Mouse (Mus musculus): ENCODE measurements around the gene Fhdc1. TPM values are rescaled to one million over a fixed set of nuclear protein-coding genes. Genes with fewer than 3 reads are reported as not detected.

Gene Fhdc1
- total RNA-seq, 4 experiments from 2014 or later, result 0.23 to 1.2 (median 0.40) TPM

DNA sequence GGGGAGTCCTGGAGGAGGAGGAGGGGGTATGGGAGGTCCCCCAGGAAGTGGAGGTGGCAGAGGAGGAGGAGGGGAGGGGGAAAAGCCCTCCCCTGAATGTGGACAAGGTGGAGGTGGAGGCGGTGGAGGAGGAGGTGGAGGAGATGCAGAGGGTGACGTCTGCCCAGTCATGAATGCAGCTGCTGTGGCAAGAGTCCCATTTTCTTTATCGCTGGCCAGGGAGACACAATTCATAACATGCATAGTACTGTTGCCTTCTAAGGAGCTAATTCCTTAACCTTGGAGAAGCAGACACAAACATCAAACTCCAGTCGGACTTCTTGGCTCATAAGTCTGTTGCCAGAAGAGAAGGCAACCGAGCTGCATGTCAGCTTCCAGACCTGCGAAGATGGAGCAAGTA lies 5.8 kb downstream of the Fhdc1 start:
- no peak for DNase-seq (ENCODE audit: low spot score)

DNA sequence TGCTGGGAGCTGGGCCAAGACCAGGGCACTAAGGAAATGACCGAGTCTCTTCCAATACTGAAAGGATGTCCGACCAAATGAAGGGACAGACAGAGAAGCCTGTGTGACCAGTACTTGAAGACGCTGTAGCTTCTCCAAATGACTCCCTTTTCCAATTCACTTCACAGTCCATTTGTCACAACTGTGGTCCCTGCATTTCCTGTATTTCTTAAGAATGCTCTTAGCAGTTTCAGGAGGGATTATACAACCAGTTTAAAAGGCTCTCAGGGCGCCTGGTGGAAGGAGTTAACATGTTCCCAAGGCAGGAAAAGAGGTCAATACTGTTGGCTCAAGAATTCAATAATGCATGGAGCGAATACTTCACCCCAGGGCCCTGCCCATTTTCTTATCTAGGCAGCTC lies 7.3 kb downstream of the Fhdc1 start:
- DNase-seq (ENCODE audit: low spot score), result no peak

DNA sequence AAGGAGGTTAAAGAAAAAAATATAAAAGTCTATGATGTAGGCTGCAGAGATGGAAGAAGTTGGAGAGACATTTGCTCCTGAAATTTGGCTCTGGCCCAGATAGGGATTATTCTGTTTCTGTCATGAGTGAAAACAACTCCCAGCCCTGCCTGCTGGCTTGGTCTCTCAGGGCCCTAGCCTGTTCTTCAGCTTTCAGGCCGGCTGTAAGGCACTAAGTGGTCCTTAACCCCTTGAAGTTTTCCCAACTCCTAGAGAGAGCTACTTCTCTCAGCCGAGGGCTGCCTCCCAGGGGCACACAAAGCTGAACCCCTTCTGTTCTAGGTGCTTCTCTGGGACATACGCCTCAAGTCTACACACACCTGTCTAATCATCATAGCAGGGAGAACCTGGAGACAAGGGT lies 7.7 kb downstream of the Fhdc1 start:
- no peak for DNase-seq (ENCODE audit: low spot score)

DNA sequence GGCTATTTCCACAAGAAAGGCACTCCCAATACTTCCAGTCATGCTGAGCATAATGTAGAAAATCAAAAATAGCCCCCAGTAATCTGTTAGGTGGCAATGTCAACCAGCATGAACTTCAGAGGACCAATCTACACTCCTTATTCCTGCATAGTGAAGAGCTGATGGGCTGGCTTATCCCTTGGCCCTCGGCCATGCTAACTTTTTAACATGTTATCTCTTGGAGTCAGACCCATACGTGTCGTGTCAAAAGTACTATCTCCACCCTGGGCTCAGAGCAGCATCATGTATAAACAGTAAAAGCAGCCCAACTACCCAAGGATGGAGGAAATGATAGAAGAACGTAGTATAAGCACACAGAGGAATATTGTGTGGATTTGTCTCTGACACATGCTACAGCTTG lies 9.1 kb downstream of the Fhdc1 start:
- DNase-seq (ENCODE audit: low spot score), result no peak

DNA sequence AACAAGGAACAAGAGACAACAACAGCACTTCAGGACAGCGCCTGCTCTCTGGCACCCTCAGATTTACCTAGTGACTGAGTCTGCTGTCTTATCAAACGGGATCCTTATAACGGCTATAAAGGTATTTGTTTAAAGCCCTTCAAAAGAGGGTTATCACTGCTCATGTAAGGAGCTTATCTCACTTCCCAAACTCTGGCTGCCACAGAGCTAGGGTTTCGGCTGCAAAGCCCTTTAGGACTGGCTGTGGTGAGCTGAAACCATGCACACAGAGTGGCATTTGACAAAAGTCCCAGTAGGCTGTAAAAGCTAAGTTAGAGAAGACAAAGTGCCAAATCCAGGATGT lies 12.1 kb downstream of the Fhdc1 start:
- no peak for DNase-seq (ENCODE audit: low spot score)

DNA sequence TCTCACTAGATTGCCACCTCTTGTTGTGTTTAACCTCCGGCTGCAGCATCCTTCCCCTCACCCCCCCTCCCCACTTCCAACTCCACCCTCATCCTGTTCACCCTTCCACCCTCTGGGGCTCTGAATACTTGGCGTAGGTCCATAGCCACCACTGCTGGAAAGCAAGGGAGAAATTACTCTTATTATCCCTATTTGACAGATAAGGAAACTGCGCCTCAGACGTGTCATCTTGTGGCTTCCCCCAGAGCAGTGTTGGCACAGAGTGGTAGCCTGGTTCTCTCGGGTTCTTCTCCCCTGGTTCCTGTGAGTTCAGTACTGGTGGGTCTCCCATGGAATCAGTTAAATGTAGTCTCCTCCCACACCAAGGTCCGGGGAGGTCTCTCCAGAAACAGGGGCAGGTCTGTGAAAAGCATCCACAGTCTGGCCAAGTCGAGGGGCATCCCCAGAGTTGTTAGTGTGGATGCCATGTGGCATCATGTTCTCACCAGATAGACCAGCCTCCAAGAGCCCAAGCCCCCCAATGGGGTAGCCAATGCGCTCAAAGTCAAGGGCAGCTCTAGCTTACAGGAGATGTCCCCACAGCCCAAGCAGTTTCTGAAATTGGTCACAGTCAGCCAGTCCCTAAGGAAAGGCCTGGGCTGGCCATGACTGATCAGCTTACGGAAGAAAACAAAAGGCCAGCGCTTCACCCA lies 12.7 kb downstream of the Fhdc1 start:
- no peak for DNase-seq (ENCODE audit: low spot score)

DNA sequence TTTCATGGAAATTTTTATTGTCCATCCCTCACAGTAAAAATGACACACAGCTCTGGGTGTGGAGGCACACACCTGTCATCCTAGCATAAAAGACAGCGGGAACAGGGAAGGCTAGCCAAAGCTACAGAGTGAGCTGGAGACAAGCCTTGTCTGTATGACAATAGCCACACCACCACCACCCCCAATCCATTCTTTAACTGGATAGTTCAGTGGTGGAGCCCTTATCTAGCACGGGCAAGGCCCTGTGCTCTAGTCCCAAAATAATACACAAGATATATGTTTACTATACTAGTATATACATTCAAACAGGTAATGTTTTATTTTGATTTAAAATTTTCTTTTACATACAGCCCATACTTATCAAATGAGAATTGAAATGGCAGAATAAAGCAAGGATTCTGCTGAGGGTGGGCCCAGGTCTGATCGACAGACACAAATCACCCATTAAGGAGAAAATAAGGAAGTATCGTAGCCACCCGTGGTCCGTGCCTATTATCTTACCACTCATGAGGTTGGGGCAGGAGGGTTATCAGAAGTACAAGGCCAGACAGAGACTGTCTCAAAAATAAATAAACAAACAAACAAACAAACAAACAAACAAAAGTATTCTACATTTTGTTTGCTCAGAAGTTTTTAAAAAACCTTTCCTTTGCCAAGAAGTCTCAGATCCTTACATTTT lies 14.3 kb downstream of the Fhdc1 start:
- DNase-seq (ENCODE audit: low spot score), result no peak

DNA sequence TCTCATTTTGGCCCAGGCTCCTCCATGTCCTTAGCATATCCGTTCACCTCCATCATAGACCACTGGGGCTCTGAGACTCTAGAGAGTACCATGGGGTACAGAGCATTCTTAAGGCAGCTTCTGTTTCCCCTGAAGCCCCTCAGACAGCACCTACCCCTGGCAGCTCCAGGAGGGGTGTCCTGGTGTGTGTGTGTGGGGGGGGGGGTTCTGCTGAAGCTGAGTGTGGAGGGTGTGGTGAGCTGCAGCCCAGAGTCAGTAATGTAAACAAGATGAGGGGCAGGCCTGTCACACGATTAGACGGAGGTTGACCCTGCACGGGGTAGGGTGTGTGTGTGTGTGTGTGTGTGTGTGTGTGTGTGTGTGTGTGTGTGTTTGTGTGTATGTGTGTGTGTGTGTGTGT lies 18.5 kb downstream of the Fhdc1 start:
- DNase-seq (ENCODE audit: low spot score), result no peak

DNA sequence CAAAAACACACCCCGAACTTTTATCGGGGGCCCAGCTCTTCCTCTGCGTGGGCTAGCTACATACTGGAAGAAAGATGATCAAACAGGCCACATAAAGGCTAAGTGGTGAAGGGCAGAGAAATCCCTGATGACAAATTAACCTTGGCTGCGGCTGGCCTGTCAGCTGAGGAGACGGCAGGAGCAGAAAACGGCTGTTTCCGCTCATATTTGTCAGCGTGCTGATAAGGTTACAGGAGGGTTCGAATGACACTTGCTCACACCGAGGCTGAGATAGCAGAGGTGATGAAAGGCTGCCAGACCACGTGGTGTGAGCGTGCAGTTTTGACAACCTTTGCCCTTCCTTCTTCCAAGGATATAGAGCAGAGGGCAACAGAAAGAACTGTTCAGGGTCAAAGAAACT lies 19.3 kb downstream of the Fhdc1 start:
- no peak for DNase-seq (ENCODE audit: low spot score)

DNA sequence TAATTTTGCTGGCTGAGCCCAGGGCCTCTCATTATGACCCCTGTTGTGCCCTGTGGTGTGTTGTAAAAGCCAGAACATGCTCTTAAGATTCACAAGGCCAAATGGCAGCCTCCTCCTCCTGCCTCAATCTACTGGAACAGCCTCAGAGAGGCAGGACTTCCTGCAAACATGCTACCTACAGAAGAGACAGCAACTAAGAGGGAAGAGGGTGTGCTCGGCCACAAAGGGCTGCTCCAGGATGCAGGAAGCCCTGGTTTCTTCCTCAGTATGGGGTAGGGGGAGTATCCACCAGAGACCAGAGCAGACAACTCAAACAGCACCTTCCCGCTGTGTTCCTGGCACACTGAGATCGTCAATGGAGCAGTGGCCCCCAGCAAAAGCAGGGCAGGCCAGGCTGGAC lies 19.7 kb downstream of the Fhdc1 start:
- DNase-seq (ENCODE audit: low spot score), result no peak

DNA sequence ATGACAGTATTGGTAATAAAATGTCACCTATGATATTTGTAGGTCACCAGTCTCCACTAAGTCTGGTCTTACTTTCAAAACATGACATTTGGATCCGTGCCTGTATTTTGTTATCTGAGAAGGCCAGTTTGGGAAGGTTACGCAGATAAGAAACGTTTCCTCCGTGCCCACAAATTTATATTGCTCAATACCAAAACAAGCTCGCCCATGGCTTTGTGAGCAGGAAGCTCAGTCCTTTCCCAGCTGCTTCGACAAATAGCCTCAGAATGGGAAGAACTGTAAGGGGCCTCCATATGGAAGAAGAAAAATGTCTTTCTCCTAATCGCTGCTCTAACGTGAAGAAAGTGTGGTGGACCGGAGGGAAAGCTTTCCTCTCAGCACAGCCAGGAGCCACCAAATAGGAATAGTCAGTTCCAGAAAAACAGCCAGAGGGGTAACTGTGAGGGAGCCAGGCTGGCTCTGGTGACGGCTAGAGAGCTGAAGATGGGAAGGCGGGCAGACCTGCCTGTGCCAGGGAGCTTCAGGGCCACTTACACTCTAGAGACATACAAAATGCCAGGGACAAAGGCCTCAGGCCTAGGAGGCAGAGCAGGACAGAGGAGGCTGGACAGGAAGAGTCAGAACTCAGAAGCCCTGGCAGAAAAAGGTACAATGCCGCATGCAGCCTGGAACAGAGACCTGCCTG lies 24.4 kb downstream of the Fhdc1 start:
- no peak for DNase-seq (ENCODE audit: low spot score)

DNA sequence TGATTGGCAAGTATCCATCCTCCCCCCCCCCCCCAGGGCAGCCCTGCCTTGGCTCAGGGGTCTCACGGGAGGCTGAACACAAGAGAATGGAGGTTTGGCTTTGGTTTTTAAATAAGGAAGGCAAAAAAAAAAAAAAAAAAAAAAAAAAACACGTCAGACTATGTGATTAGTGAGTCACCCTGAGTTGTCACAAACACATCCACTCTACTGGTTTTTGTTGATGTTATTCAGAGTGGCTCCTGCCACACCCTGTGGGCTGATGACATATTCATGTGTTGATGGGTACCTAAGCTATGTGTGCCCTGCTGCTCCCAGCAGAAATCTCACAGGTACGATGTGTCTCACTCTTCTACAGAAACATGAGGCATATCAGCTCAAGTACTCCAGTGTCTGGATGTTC lies 29.6 kb downstream of the Fhdc1 start:
- DNase-seq (ENCODE audit: low spot score), result no peak

DNA sequence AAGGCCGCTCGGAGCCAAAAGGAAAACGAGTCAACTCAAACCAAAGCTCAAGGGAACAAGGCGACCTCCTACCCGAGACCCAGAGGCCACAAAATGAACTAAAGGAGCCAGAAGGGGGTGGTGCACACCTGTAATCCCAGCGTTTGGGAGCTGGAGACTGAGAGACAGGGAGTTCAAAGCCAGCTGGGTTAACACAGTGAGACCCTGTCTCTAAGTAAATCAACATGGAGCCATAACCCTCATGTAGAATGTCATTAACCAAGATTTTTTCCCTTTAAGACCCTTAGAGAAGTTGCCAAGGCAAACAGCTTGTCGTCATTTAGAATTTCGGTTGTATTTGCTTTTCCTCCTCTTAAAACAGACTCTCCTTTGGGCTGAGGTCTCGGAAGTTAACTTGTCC lies 31.2 kb downstream of the Fhdc1 start:
- no peak for DNase-seq (ENCODE audit: low spot score)

DNA sequence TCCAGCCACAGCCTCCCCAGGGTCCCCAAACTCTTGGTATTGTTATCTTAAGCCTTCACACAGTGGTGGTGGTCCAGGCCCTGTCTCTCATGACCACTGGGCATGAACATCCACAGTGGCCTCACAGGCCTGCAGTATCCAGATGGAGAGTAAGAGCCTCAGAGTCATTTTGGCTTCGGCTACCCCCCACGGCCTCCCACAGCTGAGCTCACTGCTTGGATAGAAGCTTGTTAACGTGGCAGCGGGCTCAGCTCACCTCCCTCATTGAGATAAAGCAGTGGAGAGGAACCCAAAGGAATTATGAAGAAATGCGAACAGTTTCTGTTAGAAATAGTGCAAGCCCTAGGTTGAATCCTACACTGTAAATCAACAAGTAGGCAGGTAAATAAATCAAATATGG lies 32.4 kb downstream of the Fhdc1 start:
- DNase-seq (ENCODE audit: low spot score), result no peak

DNA sequence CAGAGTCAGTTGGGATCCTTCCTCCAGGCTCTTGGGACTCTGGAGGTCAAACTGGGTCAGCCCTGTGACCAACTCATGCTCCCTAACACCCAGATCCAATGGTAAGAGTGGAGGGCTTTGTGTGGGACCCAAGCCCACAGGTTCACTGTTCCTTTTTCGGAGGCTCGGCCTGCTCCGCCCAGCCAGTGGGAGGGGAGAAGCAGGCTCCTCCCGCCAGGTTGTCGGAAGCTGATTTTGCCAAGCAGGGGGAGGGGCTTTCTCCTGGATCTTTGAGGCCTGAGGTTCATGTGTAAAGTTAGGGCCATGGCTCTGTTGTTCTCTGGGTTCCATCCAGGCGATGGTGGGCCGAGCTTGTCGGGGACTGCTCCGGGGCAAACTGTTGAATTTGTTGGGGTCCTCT lies 34.4 kb downstream of the Fhdc1 start:
- DNase-seq (ENCODE audit: low spot score), result no peak

DNA sequence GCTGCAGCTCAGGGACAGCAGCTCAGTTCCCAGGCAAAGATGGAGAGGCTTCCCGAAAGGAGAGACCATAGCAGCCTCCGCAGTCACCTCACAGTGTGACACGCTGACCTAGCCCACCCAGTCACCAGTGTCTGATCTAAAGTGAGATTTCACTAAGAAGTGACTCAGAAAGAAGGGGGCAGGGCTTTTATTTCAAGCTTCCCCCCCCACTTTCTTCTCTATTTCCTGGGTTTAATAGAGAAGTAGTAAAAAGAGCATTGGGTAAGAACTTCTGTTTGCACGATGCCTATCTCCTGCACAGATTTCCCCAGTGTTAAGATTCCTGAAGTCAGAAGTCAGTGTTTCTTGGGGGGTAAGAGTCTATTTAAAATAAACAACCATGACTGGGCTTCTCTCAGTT lies 37.3 kb downstream of the Fhdc1 start:
- no peak for DNase-seq (ENCODE audit: low spot score)

DNA sequence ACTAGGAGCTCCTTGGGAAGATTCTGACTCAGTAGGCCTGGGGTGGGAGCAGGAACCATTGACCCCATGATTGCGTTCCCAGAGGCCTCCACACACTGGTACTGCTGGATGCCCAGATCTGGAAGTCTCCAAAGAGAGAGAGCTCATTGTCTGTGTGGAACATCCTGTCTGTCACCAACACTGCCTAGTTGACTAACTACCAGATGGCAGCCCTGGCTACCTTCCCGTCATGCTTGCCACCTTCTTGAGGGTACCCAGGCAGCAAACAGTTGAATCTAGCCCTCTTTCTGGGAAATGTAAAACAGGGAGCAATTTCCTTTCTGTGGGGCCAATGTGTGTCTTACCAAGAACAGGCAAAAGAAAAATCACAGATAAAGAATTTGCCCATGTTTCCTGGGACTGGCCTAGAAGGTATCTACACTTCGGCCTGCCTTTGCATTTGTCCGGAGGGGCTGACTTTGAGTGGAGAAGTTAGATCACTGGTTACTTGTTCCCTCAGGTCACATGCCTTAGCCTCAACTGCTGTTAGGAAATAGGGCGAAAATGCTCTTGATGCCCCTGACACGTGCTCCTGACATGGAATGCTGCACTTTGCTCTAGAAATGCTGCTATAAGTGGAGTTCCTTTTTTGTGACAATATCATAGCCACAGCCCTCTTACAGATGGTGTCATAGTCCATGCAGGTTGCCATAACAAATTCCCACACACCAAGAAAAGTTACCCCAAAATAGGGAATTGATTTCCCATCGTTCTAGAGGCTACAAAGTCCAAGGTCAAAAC lies 40.6 kb downstream of the Fhdc1 start:
- no peak for DNase-seq (ENCODE audit: low spot score)

DNA sequence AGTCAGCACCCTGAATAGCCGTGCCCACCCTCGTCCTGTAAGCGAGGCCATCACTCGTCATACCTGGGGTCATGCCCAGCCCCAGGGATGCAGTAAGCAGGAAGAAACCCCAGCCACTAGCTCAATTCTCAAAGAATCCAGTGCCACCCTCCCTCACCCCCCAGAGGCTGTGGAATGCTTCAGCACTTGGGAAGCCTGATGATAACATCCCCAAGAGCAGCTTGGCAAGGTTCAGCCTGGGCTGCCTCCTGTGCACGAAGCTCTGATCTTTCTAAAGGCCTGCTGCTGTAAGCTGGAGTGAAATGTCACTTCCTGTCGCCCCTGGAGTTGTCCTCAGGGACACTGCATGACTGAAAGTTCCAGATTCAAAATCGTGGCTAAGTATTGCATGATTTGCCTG lies 41.4 kb downstream of the Fhdc1 start:
- DNase-seq (ENCODE audit: low spot score), result no peak

DNA sequence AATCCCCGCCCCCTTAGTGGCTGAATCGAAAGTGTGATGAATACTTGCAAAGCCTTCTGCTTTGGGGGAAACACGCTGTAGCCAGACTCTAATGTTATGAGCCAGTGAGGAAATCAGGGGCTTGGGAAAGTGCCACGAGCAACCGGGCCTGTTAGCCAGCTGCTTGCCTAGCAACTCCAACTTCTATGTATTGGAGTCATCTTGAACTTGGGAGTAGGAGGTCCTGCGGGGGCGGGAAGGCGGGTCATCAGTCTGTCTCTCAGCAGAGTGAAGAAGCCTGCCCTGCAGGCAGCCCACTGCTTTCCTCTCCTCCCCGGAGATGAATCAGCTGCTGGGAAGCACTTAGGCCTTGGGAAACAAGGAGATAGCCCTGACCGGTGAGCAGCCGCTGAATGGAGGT lies 42.1 kb downstream of the Fhdc1 start:
- DNase-seq (ENCODE audit: low spot score), result peak; percentile 66

DNA sequence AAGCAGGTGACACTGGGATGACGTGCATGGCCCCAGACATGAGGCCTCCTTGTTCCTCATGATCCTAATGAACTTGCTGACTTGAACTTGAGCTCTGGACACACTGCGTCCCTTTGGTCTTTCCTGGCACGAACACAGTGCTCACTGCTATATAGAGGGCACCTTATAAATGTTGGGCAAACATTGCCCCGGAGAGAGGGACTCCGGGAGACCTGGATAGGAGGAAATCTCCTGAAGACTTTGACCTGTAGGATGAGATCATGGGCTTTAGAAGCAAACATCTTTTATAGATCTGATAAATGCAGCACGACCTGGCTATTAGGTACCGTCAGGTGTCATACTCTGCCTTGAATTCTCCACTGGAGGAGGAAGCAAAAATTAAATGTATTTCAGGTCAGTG lies 43.3 kb downstream of the Fhdc1 start:
- DNase-seq (ENCODE audit: low spot score), result no peak

DNA sequence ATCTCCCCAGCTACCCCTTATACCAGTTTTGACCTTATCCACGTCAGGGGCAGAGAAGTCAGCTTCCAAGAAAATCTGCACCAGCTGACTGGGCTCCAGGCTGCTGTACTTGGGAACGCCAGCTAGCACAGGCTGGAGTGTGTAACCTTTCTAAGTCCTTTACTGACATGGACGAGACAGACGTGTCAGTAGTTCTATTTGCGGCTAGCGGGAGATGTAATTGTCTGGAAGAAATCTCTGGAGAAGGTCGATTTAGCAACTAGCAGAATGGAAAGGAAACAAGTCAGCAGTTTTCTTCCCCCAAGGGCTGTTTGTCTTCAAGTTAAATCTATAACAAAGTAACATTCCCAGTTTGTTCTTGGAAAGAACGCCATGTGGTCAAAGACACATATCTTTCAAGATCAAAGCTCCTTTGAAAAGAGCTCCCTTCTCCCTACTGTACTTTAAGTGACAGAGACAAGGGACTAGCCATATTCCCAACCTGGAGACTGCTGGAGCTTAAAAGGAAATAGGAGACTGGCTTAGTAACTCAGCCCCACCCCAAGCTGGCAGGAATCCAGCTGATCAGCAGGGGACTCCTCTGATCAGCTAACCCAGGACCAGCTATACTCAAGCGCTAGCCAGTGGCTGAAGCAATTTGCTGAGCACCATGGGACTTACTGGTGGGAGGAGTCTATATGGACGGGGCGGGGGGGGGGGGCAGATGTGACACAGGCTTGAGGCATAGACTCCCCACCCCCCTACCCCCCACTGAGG lies 44.8 kb downstream of the Fhdc1 start:
- peak; percentile 26 for DNase-seq (ENCODE audit: low spot score)
